Mouse (Mus musculus) heart, embryonic 14.5 days (tissue): ENCODE measurements around the gene Gale. TPM values are rescaled to one million over a fixed set of nuclear protein-coding genes. Genes with fewer than 3 reads are reported as not detected.

Experiments used
- ATAC-seq: fragments of 200-750 bp; cut with Nextera tagmentation; 2 replicates; pipeline ENCODE4 v1.8.0; 2017; ENCODE audit warnings: low read depth, moderate TSS enrichment; ENCODE audit not compliant: insufficient number of reproducible peaks, insufficient read depth, low FRiP score
- H3K27ac ChIP-seq, 2 experiments: fragments of 200-500 bp in 1 of 2; fragments of 300-500 bp in 1 of 2; sonication (generic) in 1 of 2; replicated peaks in 1 of 2; 2 replicates each; pipeline ENCODE4 v1.5.1; 2012 to 2014; ENCODE audit warnings: low read depth in 2 of 2, low read length in 2 of 2, control low read depth in 1 of 2, mild to moderate bottlenecking in 1 of 2, mixed read lengths in 1 of 2; ENCODE audit not compliant: control insufficient read depth in 1 of 2, insufficient read depth in 1 of 2
- H3K27me3 ChIP-seq: fragments of 300-500 bp; sonication (generic); 2 replicates; pipeline ENCODE4 v1.6.1; 2014; ENCODE audit warnings: mild to moderate bottlenecking, low read length, control low read depth; ENCODE audit not compliant: control insufficient read depth, insufficient read depth
- H3K36me3 ChIP-seq: fragments of 300-500 bp; sonication (generic); 2 replicates; pipeline ENCODE4 v1.6.1; 2014; ENCODE audit warnings: mild to moderate bottlenecking, control low read depth, low read length, mixed read lengths; ENCODE audit not compliant: control insufficient read depth, insufficient read depth
- H3K4me1 ChIP-seq, 2 experiments: fragments of 200-500 bp in 1 of 2; fragments of 300-500 bp in 1 of 2; sonication (generic) in 1 of 2; 2 replicates each; pipeline ENCODE4 v1.6.1; 2012 to 2014; ENCODE audit warnings: low read length in 2 of 2, control low read depth in 1 of 2, mixed read lengths in 1 of 2; ENCODE audit not compliant: control insufficient read depth in 2 of 2, insufficient read depth in 2 of 2
- H3K4me2 ChIP-seq: fragments of 300-500 bp; sonication (generic); 2 replicates; pipeline ENCODE4 v1.6.1; 2014; ENCODE audit warnings: mild to moderate bottlenecking, low read length
- H3K4me3 ChIP-seq, 2 experiments: fragments of 200-500 bp in 1 of 2; fragments of 300-500 bp in 1 of 2; sonication (generic) in 1 of 2; 2 replicates each; pipeline ENCODE4 v1.5.1; 2012 to 2014; ENCODE audit warnings: low read length in 2 of 2, mild to moderate bottlenecking in 2 of 2, control low read depth in 1 of 2, low read depth in 1 of 2, moderate library complexity in 1 of 2; ENCODE audit not compliant: control insufficient read depth in 1 of 2, insufficient read depth in 1 of 2
- H3K9ac ChIP-seq: fragments of 300-500 bp; sonication (generic); 2 replicates; pipeline ENCODE4 v1.6.1; 2014; ENCODE audit warnings: mild to moderate bottlenecking, low read length
- H3K9me3 ChIP-seq: fragments of 300-500 bp; sonication (generic); 2 replicates; pipeline ENCODE4 v1.6.1; 2016; ENCODE audit warnings: low read length, control low read depth; ENCODE audit not compliant: control insufficient read depth
- WGBS: fragments of 180-500 bp; shearing (Covaris S2); extraction: QIAGEN DNeasy Blood & Tissue Kit; methylation state at CpG from one replicate; pipeline ENCODE4 v1.1.7; 2014; 5-methylcytosine and 5-hydroxymethylcytosine counted together
- polyA plus RNA-seq: library from polyadenylated mRNA; unstranded; fragments of >200 nt; fragmentation: Nextera tagmentation; extraction: Ambion mirVana; gene quantifications from 2 replicates; pipeline ENCODE4 v1.2.1, GENCODE M21; 2014

The Gale gene
- polyA plus RNA-seq, 1 experiment from 2014 or later, result 19.0 TPM

- Histone ChIP-seq H3K9me3 (peaks cover 4% of the 10 kb centered on the region), H3K27me3 (no peaks in the 10 kb centered on the region), H3K4me2 (no peak overlapping the region), H3K4me1 (peaks cover 9 to 14% of the 10 kb centered on the region in 2 experiments; a peak in 2 of 4 replicates), H3K27ac (no peak overlapping the region), H3K9ac (no peak overlapping the region), H3K36me3 (peaks cover 49% of the 10 kb centered on the region), H3K4me3 (no peak overlapping the region)
- 94% methylated on average over 3 of the region's 3 CpGs for WGBS
- no peak for ATAC-seq
Observed at GRCm38 (mm10) chr4:135951505-135951904, 12.0 kb upstream of the Gale start.

GRCm38 (mm10) chr4:135953179-135953578 is 10.3 kb upstream of the Gale start:
- Histone ChIP-seq H3K27me3 (no peaks in the 10 kb centered on the region), H3K9ac (no peak overlapping the region), H3K4me1 (peaks cover 8 to 9% of the 10 kb centered on the region in 2 experiments; a peak in 2 of 4 replicates), H3K4me3 (no peak overlapping the region), H3K9me3 (peaks cover 4% of the 10 kb centered on the region), H3K4me2 (no peak overlapping the region), H3K36me3 (peaks cover 62% of the 10 kb centered on the region), H3K27ac (no peak overlapping the region)
- no peak for ATAC-seq
- WGBS, result 85% methylated on average over 3 of the region's 3 CpGs

DNA sequence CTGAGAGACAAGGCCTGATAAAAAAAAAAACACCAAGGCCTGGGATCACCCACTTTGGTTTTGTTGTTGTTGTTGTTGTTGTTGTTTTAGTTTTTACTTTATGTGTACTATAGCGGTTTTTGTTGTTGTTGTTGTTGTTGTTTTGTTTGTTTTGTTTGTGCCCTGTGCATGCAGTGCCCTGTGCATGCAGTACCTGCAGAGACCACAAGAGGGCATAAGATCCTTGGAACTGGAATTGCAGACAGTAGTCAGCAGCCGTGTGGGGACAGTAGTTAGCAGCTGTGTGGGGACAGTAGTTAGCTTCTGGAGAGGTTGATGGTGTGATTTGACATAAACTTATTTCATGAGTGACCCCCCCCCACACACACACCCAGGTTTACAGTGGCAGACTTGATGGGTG is 9.3 kb upstream of the Gale start:
- Histone ChIP-seq H3K36me3 (peaks cover 71% of the 10 kb centered on the region), H3K9ac (no peak overlapping the region), H3K27me3 (no peaks in the 10 kb centered on the region), H3K4me2 (no peak overlapping the region), H3K9me3 (peaks cover 4% of the 10 kb centered on the region), H3K4me3 (no peak overlapping the region), H3K27ac (no peak overlapping the region), H3K4me1 (peaks cover 6 to 8% of the 10 kb centered on the region in 2 experiments; a peak in 2 of 4 replicates)
- WGBS, result 13% methylated on average over 2 of the region's 2 CpGs
- no peak for ATAC-seq

DNA sequence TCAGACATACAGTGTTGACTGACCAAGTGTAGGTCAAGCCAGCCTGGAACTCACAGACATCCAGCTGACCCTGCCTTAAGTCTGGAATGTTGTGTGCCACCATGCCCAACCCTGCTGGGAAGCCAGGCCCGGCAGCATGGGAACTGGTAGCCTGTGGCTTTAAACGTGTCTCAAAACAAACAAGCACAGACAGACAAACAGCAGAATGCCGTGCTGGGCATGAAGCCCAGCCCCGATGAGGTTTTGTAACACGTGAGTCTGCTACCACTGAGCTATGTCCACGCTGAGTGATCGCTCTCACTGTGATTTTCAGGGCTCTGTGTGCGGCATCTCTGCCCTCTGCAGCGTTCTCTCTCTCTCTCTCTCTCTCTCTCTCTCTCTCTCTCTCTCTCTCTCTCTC is 7.6 kb upstream of the Gale start:
- Histone ChIP-seq H3K27me3 (no peaks in the 10 kb centered on the region), H3K9ac (no peak overlapping the region), H3K4me3 (no peak overlapping the region), H3K9me3 (peaks cover 4% of the 10 kb centered on the region), H3K27ac (no peak overlapping the region), H3K4me2 (no peak overlapping the region), H3K4me1 (no peaks in the 10 kb centered on the region), H3K36me3 (peaks cover 83% of the 10 kb centered on the region)
- no peak for ATAC-seq
- WGBS, result 83% methylated on average over 9 of the region's 9 CpGs

- H3K9me3 ChIP-seq, result no peaks in the 10 kb centered on the region
- no peaks in the 10 kb centered on the region for H3K27me3 ChIP-seq
- ATAC-seq, result no peak
- H3K4me2 ChIP-seq, result no peak overlapping the region
- no peak overlapping the region for H3K27ac ChIP-seq
- H3K4me3 ChIP-seq, result no peak overlapping the region
- peaks cover 77% of the 10 kb centered on the region for H3K36me3 ChIP-seq
- no peak overlapping the region for H3K9ac ChIP-seq
- whole genome bisulfite sequencing, result 65% methylated on average over 8 of the region's 8 CpGs
- H3K4me1 ChIP-seq, result peaks cover 0 to 6% of the 10 kb centered on the region in 2 experiments; a peak in 2 of 4 replicates
Observed at GRCm38 (mm10) chr4:135958354-135958753, 5.2 kb upstream of the Gale start.

GRCm38 (mm10) chr4:135960717-135961116 is 2.8 kb upstream of the Gale start:
- ATAC-seq, result no peak
- Histone ChIP-seq H3K9me3 (no peaks in the 10 kb centered on the region), H3K4me2 (no peak overlapping the region), H3K27me3 (no peaks in the 10 kb centered on the region), H3K9ac (no peak overlapping the region), H3K4me3 (no peak overlapping the region), H3K27ac (no peak overlapping the region), H3K36me3 (peaks cover 58% of the 10 kb centered on the region), H3K4me1 (peaks cover 6 to 17% of the 10 kb centered on the region in 2 experiments)
- 28% methylated on average over 5 of the region's 5 CpGs for WGBS

DNA sequence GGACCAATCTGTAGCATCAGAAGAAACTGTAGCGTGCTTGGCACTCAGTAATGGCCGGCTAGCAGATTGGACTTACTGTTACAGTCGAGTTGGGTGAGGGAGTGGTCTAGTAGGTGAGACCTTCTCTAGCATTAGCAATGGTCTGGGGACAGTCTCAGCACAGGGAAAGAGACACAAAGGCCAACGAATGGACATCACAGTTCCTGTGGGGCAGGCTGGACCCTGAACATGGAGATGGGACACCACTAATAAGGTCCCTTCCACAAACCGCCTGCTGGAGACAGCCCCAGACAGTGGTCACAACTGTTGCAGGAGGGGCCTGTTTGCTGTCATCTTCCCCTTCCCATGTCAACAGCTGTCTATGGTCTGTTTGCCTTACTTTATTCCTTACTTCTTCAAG is 1.8 kb upstream of the Gale start:
- Histone ChIP-seq H3K27ac (no peak overlapping the region), H3K4me3 (no peak overlapping the region), H3K4me2 (no peak overlapping the region), H3K4me1 (peaks cover 6 to 17% of the 10 kb centered on the region in 2 experiments), H3K9ac (no peak overlapping the region), H3K27me3 (no peaks in the 10 kb centered on the region), H3K36me3 (peaks cover 60% of the 10 kb centered on the region), H3K9me3 (no peaks in the 10 kb centered on the region)
- 77% methylated on average over 5 of the region's 5 CpGs for WGBS
- no peak for ATAC-seq

DNA sequence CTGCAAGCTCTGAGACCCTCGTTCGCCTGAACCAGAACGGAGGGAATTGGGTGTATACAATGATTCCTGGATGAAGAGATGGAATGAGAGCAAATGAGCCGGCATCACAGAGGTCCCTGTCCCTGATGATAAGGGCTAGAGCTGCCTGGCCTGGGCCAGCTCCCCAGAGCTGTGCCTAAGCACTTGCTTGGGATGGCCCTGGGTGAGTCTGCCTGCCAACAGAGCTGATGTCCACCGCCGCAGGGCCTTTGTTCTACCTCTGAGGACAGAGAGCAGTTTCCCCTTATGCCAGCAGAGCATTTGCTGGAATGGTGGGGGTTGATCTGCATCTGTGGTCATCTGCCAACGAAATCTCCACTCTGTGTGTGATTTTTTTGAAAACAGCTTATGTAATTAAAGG is 1.3 kb upstream of the Gale start:
- no peaks in the 10 kb centered on the region for H3K9me3 ChIP-seq
- H3K27ac ChIP-seq, result no peak overlapping the region
- H3K4me1 ChIP-seq, result peaks cover 6 to 17% of the 10 kb centered on the region in 2 experiments
- no peak overlapping the region for H3K4me2 ChIP-seq
- H3K36me3 ChIP-seq, result peaks cover 63% of the 10 kb centered on the region
- 81% methylated on average over 7 of the region's 7 CpGs for WGBS
- H3K9ac ChIP-seq, result no peak overlapping the region
- no peaks in the 10 kb centered on the region for H3K27me3 ChIP-seq
- ATAC-seq, result no peak
- H3K4me3 ChIP-seq, result no peak overlapping the region
